Mouse (Mus musculus): ENCODE data around the gene Stag1. TPM values are rescaled to one million over a fixed set of nuclear protein-coding genes. Genes with fewer than 3 reads are reported as not detected.

Stag1 gene
- polyA plus RNA-seq, 1 experiment = 4.2 TPM

GRCm38 (mm10) chr9:100571511-100571910, 26.1 kb upstream of the Stag1 start:
- TF ChIP-seq CTCF (IDR thresholded peaks at IDR 0.05; ENCODE audit: insufficient read depth, low read length) (no peak), POLR2A (IDR thresholded peaks at IDR 0.05; ENCODE audit: borderline replicate concordance, extremely low read depth, low read depth, low read length) (no peak)
- Histone ChIP-seq H3K4me1 (ENCODE audit: control insufficient read depth, insufficient read depth, low read length) (no peaks in the 10 kb centered on the region; the same call in 1 of the 2 replicates), H3K4me3 (replicated peaks; ENCODE audit: extremely low read depth, low read depth, low read length) (no peak overlapping the region)
- DNase-seq = no peak
- 92% methylated on average over 1 of the region's 1 CpGs for WGBS

- DNase-seq = no peak
- H3K4me3 ChIP-seq (replicated peaks; ENCODE audit: extremely low read depth, low read depth, low read length) = no peak overlapping the region
- no peak for TF ChIP-seq CTCF (IDR thresholded peaks at IDR 0.05; ENCODE audit: insufficient read depth, low read length)
- TF ChIP-seq POLR2A (IDR thresholded peaks at IDR 0.05; ENCODE audit: borderline replicate concordance, extremely low read depth, low read depth, low read length) = no peak
- WGBS = 52% methylated on average over 2 of the region's 2 CpGs
- H3K4me1 ChIP-seq (ENCODE audit: control insufficient read depth, insufficient read depth, low read length) = no peaks in the 10 kb centered on the region; the same call in 1 of the 2 replicates
Measured at GRCm38 (mm10) chr9:100573300-100573699, 24.3 kb upstream of the Stag1 start.

DNA sequence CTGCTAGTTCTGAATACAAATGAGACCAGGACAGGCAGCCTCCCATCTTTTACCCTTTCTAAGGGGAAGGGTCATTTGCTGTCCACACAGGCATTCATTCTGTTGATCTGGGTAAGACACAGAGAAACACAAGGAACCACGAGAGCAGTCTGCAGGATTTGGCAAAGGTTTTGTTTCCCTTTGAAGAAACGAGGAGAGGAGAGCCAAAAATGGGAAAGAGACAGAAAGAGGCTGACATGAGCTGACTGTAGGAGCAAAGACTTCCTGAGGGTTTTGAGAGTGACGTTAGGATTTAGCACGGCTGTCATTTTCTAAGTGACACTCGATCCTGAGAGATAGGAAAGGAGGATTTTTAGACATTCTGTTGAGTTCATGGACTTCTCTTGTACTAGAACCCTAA, 23.7 kb upstream of the Stag1 start:
- Histone ChIP-seq H3K4me3 (replicated peaks; ENCODE audit: extremely low read depth, low read depth, low read length) (no peak overlapping the region), H3K4me1 (ENCODE audit: control insufficient read depth, insufficient read depth, low read length) (no peaks in the 10 kb centered on the region)
- TF ChIP-seq POLR2A (IDR thresholded peaks at IDR 0.05; ENCODE audit: borderline replicate concordance, extremely low read depth, low read depth, low read length) (no peak), CTCF (IDR thresholded peaks at IDR 0.05; ENCODE audit: insufficient read depth, low read length) (no peak)
- WGBS = 40% methylated on average over 5 of the region's 5 CpGs
- DNase-seq = no peak

- WGBS = 62% methylated on average over 20 of the region's 20 CpGs
- H3K4me1 ChIP-seq (ENCODE audit: control insufficient read depth, insufficient read depth, low read length) = peaks cover 6% of the 10 kb centered on the region
- DNase-seq = peak; percentile 25
- TF ChIP-seq CTCF (IDR thresholded peaks at IDR 0.05; ENCODE audit: insufficient read depth, low read length) (no peak), POLR2A (IDR thresholded peaks at IDR 0.05; ENCODE audit: borderline replicate concordance, extremely low read depth, low read depth, low read length) (no peak)
- H3K4me3 ChIP-seq (replicated peaks; ENCODE audit: extremely low read depth, low read depth, low read length) = no peak overlapping the region
Measured at GRCm38 (mm10) chr9:100580196-100580740, 17.3 kb upstream of the Stag1 start.

- WGBS = 59% methylated on average over 13 of the region's 13 CpGs
- Histone ChIP-seq H3K4me1 (ENCODE audit: control insufficient read depth, insufficient read depth, low read length) (peaks cover 6% of the 10 kb centered on the region), H3K4me3 (replicated peaks; ENCODE audit: extremely low read depth, low read depth, low read length) (no peak overlapping the region)
- peak; percentile 35 for DNase-seq
- TF ChIP-seq POLR2A (IDR thresholded peaks at IDR 0.05; ENCODE audit: borderline replicate concordance, extremely low read depth, low read depth, low read length) (no peak), CTCF (IDR thresholded peaks at IDR 0.05; ENCODE audit: insufficient read depth, low read length) (no peak)
Measured at GRCm38 (mm10) chr9:100581543-100582492, 15.8 kb upstream of the Stag1 start.

GRCm38 (mm10) chr9:100582883-100583575, 14.6 kb upstream of the Stag1 start:
- TF ChIP-seq CTCF (IDR thresholded peaks at IDR 0.05; ENCODE audit: insufficient read depth, low read length) (no peak), POLR2A (IDR thresholded peaks at IDR 0.05; ENCODE audit: borderline replicate concordance, extremely low read depth, low read depth, low read length) (no peak)
- H3K4me1 ChIP-seq (ENCODE audit: control insufficient read depth, insufficient read depth, low read length) = peaks cover 6% of the 10 kb centered on the region
- WGBS = 48% methylated on average over 13 of the region's 13 CpGs
- DNase-seq = peak; percentile 26
- peak overlapping the region; percentile 43 for H3K4me3 ChIP-seq (replicated peaks; ENCODE audit: extremely low read depth, low read depth, low read length)

- WGBS = 76% methylated on average over 4 of the region's 4 CpGs
- H3K4me3 ChIP-seq (replicated peaks; ENCODE audit: extremely low read depth, low read depth, low read length) = no peak overlapping the region
- no peak for TF ChIP-seq CTCF (IDR thresholded peaks at IDR 0.05; ENCODE audit: insufficient read depth, low read length)
- no peak for TF ChIP-seq POLR2A (IDR thresholded peaks at IDR 0.05; ENCODE audit: borderline replicate concordance, extremely low read depth, low read depth, low read length)
- H3K4me1 ChIP-seq (ENCODE audit: control insufficient read depth, insufficient read depth, low read length) = peaks cover 6% of the 10 kb centered on the region
- DNase-seq = no peak
Measured at GRCm38 (mm10) chr9:100584031-100584430, 13.6 kb upstream of the Stag1 start.

- Histone ChIP-seq H3K4me1 (ENCODE audit: control insufficient read depth, insufficient read depth, low read length) (no peaks in the 10 kb centered on the region), H3K4me3 (replicated peaks; ENCODE audit: extremely low read depth, low read depth, low read length) (no peak overlapping the region)
- 42% methylated on average over 4 of the region's 4 CpGs for WGBS
- no peak for DNase-seq
- TF ChIP-seq CTCF (IDR thresholded peaks at IDR 0.05; ENCODE audit: insufficient read depth, low read length) = no peak
- TF ChIP-seq POLR2A (IDR thresholded peaks at IDR 0.05; ENCODE audit: borderline replicate concordance, extremely low read depth, low read depth, low read length) = no peak
Measured at GRCm38 (mm10) chr9:100590462-100590861, 7.1 kb upstream of the Stag1 start.

DNA sequence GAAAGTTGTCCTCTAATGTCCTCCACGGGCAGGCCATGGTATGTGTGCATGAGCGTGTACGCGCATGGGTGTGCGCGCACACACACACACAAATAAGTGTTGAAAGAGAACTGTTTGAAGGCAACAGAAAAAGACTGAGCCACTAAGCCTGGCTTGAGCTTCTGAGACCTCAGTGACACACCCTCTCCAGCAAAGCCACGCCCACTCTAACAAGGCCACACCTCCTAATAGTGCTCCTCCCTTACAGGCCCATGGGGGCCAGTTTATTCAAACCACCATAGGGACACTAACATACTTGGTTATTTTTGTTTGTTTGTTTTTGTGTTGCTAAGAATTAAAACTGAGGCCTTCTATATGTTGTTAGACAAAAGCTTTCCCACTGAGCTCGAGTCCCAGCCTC, 1.3 kb upstream of the Stag1 start:
- TF ChIP-seq POLR2A (IDR thresholded peaks at IDR 0.05; ENCODE audit: borderline replicate concordance, extremely low read depth, low read depth, low read length) = no peak
- TF ChIP-seq CTCF (IDR thresholded peaks at IDR 0.05; ENCODE audit: insufficient read depth, low read length) = no peak
- 88% methylated on average over 8 of the region's 8 CpGs for WGBS
- Histone ChIP-seq H3K4me3 (replicated peaks; ENCODE audit: extremely low read depth, low read depth, low read length) (no peak overlapping the region), H3K4me1 (ENCODE audit: control insufficient read depth, insufficient read depth, low read length) (no peaks in the 10 kb centered on the region)
- DNase-seq = no peak
